Mouse (Mus musculus): ENCODE measurements at regions not wholly inside any gene's neighbourhood (a gene's known extent, or its start where the extent isn't known, plus 50 kb on each side); places are given as distances from the start of the nearest gene placed in this dataset.

DNA sequence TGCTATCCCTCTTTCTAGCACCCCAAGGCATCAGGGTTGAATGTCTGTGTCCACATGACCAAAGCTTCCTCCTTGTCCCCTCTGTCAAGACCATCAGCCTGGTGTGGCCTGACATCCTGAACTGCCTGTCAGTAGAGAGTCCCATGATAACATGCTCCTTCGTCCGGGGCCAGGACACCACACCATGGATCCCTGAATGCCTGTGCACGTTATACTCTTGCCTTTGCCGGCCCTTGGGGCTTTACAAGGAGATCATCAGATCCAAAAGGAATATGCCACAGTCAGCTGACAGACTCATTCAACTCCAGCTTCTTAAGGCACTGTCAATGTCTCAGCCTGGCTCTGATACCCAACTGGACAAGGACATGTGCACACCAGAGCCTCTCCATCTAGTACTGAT is 493.5 kb downstream of the Fam19a5 start:
- H3K36me3 ChIP-seq, result no peaks in the 10 kb centered on the region
- 81% methylated on average over 4 of the region's 4 CpGs for WGBS
- H3K4me2 ChIP-seq (replicated peaks), result no peak overlapping the region
- no peak overlapping the region for H3K27ac ChIP-seq
- no peaks in the 10 kb centered on the region for H3K9me3 ChIP-seq (replicated peaks)
- no peak overlapping the region for H3K4me3 ChIP-seq
- H3K27me3 ChIP-seq, result no peaks in the 10 kb centered on the region; the same call in 1 of the 2 replicates
- no peak for ATAC-seq (ENCODE audit: low FRiP score)
- H3K9ac ChIP-seq, result no peak overlapping the region
- peaks cover 16% of the 10 kb centered on the region for H3K4me1 ChIP-seq

- H3K36me3 ChIP-seq, result no peaks in the 10 kb centered on the region
- 87% methylated on average over 2 of the region's 2 CpGs for WGBS
- no peaks in the 10 kb centered on the region; the same call in 1 of the 2 replicates for H3K27me3 ChIP-seq
- H3K27ac ChIP-seq, result no peak overlapping the region
- no peak overlapping the region for H3K9ac ChIP-seq
- no peaks in the 10 kb centered on the region for H3K4me1 ChIP-seq
- ATAC-seq (ENCODE audit: low FRiP score), result no peak
- no peak overlapping the region for H3K4me3 ChIP-seq
- no peaks in the 10 kb centered on the region; the same call in 1 of the 2 replicates for H3K9me3 ChIP-seq (replicated peaks)
- H3K4me2 ChIP-seq (replicated peaks), result no peak overlapping the region
These were observed 498.7 kb downstream of the Fam19a5 start for GRCm38 (mm10) chr15:88042821-88043220.

GRCm38 (mm10) chr15:88058071-88058470 is 514.0 kb downstream of the Fam19a5 start:
- H3K4me2 ChIP-seq (replicated peaks), result no peak overlapping the region
- H3K4me3 ChIP-seq, result no peak overlapping the region
- H3K27ac ChIP-seq, result no peak overlapping the region
- no peaks in the 10 kb centered on the region for H3K36me3 ChIP-seq
- ATAC-seq (ENCODE audit: low FRiP score), result no peak
- H3K9ac ChIP-seq, result no peak overlapping the region
- no peaks in the 10 kb centered on the region for H3K4me1 ChIP-seq
- H3K9me3 ChIP-seq (replicated peaks), result no peaks in the 10 kb centered on the region
- no peaks in the 10 kb centered on the region for H3K27me3 ChIP-seq
- WGBS, result 67% methylated on average over 4 of the region's 4 CpGs

DNA sequence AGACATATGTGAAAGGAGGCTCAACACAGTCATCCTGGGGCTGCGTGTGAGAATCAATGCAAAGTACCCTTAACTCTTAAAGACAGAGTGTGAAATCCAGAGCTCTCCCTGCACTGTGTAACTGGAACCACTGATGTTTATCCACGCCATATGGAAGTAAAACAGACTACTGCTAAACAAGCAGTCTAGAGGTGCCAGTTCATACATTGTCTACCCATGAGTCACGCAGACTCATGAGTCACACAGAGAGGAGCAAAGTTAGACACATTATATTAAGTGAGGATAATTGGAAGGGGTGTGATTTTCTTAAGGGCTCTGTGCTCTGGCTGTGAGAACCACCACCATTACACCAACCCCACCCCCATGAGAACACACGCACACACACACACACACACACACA is 516.8 kb downstream of the Fam19a5 start:
- ATAC-seq (ENCODE audit: low FRiP score), result no peak
- no peaks in the 10 kb centered on the region for H3K4me1 ChIP-seq
- no peak overlapping the region for H3K27ac ChIP-seq
- no peak overlapping the region for H3K4me2 ChIP-seq (replicated peaks)
- H3K36me3 ChIP-seq, result no peaks in the 10 kb centered on the region
- no peak overlapping the region for H3K4me3 ChIP-seq
- H3K9me3 ChIP-seq (replicated peaks), result no peaks in the 10 kb centered on the region
- WGBS, result 86% methylated on average over 4 of the region's 4 CpGs
- no peak overlapping the region for H3K9ac ChIP-seq
- H3K27me3 ChIP-seq, result no peaks in the 10 kb centered on the region

GRCm38 (mm10) chr15:88063041-88063440 is 518.9 kb downstream of the Fam19a5 start:
- WGBS, result 75% methylated on average over 5 of the region's 5 CpGs
- no peak overlapping the region for H3K9ac ChIP-seq
- H3K27ac ChIP-seq, result no peak overlapping the region
- H3K36me3 ChIP-seq, result no peaks in the 10 kb centered on the region
- no peaks in the 10 kb centered on the region for H3K9me3 ChIP-seq (replicated peaks)
- H3K27me3 ChIP-seq, result no peaks in the 10 kb centered on the region
- H3K4me2 ChIP-seq (replicated peaks), result no peak overlapping the region
- no peak overlapping the region for H3K4me3 ChIP-seq
- no peak for ATAC-seq (ENCODE audit: low FRiP score)
- peaks cover 5% of the 10 kb centered on the region for H3K4me1 ChIP-seq

DNA sequence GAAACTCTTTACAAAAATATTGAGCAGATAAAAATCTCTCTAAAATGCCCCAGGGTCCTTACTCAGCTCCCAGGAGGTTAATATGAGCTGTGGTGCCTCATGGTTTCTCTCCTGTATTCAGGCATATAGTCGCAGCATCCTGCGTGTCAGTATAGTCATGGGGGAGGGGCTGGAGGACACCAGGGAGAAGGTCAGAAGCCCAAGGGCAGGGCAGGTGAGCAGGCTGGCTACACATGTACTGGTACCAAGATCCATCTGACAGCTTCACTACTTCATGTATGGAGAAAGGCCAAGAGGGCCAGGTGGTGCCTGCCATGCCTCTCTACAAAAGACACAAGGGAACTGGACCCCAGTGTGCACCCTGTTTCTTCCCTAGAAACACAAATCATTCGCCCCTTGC is 524.4 kb downstream of the Fam19a5 start:
- Histone ChIP-seq H3K4me3 (no peak overlapping the region), H3K4me2 (replicated peaks) (no peak overlapping the region), H3K27ac (no peak overlapping the region), H3K9ac (no peak overlapping the region), H3K4me1 (peaks cover 12% of the 10 kb centered on the region), H3K27me3 (no peaks in the 10 kb centered on the region), H3K36me3 (no peaks in the 10 kb centered on the region), H3K9me3 (replicated peaks) (no peaks in the 10 kb centered on the region)
- ATAC-seq (ENCODE audit: low FRiP score), result no peak
- WGBS, result 69% methylated on average over 3 of the region's 3 CpGs

DNA sequence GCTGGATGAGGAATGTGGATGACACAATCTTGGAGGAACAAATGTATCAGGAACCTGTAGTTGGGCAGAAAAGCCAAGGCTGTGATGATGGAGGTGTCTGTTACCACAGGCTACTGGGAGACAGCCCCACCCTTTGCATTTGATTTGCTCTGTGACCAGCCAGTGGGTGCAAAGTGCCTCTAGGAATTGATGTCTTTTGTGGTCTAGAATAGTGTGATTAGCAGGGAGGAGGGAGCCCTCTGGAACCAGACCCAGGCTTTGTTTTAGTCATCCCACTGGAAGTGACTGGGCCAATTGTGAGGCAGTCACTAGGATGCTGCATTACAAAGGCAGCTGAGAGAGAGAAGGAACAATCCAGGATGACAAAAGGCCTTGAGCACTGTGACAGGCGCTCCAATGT is 527.4 kb upstream of the Zdhhc25 start:
- H3K4me2 ChIP-seq (replicated peaks), result no peak overlapping the region
- no peaks in the 10 kb centered on the region; the same call in 1 of the 2 replicates for H3K27me3 ChIP-seq
- 17% methylated on average over 1 of the region's 1 CpGs for WGBS
- no peaks in the 10 kb centered on the region for H3K36me3 ChIP-seq
- H3K27ac ChIP-seq, result no peak overlapping the region
- H3K4me3 ChIP-seq, result no peak overlapping the region
- ATAC-seq (ENCODE audit: low FRiP score), result no peak
- H3K9ac ChIP-seq, result no peak overlapping the region
- no peaks in the 10 kb centered on the region for H3K9me3 ChIP-seq (replicated peaks)
- H3K4me1 ChIP-seq, result peaks cover 9% of the 10 kb centered on the region

GRCm38 (mm10) chr15:88083911-88084310 is 516.2 kb upstream of the Zdhhc25 start:
- 48% methylated on average over 5 of the region's 5 CpGs for WGBS
- Histone ChIP-seq H3K9me3 (replicated peaks) (no peaks in the 10 kb centered on the region), H3K9ac (no peak overlapping the region), H3K4me1 (peaks cover 15% of the 10 kb centered on the region), H3K4me3 (no peak overlapping the region), H3K27me3 (no peaks in the 10 kb centered on the region), H3K4me2 (replicated peaks) (no peak overlapping the region), H3K36me3 (no peaks in the 10 kb centered on the region), H3K27ac (no peak overlapping the region)
- ATAC-seq (ENCODE audit: low FRiP score), result no peak

GRCm38 (mm10) chr15:88085631-88086030 is 514.5 kb upstream of the Zdhhc25 start:
- H3K9me3 ChIP-seq (replicated peaks), result no peaks in the 10 kb centered on the region
- WGBS, result 85% methylated on average over 3 of the region's 3 CpGs
- no peaks in the 10 kb centered on the region for H3K27me3 ChIP-seq
- no peak overlapping the region for H3K27ac ChIP-seq
- H3K4me1 ChIP-seq, result peaks cover 21% of the 10 kb centered on the region
- no peak overlapping the region for H3K9ac ChIP-seq
- H3K4me2 ChIP-seq (replicated peaks), result no peak overlapping the region
- H3K4me3 ChIP-seq, result no peak overlapping the region
- no peak for ATAC-seq (ENCODE audit: low FRiP score)
- H3K36me3 ChIP-seq, result no peaks in the 10 kb centered on the region

DNA sequence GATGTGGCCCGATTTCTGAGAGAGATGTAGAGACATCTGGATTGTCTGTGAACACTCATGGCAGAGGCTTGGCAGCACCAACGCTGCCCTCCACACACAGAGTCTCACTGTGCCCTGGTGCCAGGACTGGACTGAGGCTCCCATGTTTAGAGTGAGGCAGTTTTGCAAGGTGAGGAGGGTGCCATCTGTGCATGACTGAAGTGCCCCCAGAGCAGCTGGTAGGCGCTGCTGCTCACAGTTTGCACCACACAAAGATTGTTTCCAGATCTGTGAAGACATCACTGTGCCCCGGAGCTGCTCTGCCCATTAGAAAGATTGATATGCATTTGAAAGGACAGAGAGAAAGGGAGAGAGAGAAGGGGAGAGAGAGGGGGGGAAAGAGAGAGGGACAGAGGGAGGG is 510.6 kb upstream of the Zdhhc25 start:
- no peak for ATAC-seq (ENCODE audit: low FRiP score)
- no peak overlapping the region for H3K9ac ChIP-seq

DNA sequence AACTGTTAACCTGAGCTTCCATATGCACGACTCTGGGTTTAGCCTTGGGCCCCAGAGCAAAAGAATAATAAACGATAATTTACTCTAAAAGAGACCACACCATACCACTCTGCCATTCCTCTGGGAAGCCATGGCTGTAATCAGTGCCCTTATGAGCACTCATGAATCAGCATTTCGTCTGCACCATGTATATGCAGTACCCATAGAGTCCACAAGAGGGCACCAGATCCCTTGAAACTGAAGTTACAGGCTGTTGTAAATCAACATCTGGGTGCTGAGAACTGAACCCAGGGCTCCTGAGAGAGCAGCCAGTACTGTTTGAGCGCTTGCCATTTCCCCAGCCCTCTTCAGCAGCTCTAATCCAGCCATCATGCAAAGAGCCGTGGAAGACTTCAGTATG is 508.7 kb upstream of the Zdhhc25 start:
- no peak for ATAC-seq (ENCODE audit: low FRiP score)
- H3K9ac ChIP-seq, result no peak overlapping the region
- no peak overlapping the region for H3K4me2 ChIP-seq (replicated peaks)
- H3K9me3 ChIP-seq (replicated peaks), result peaks cover 8% of the 10 kb centered on the region
- H3K27me3 ChIP-seq, result no peaks in the 10 kb centered on the region
- WGBS, result 91% methylated on average over 5 of the region's 5 CpGs
- H3K4me1 ChIP-seq, result peaks cover 6% of the 10 kb centered on the region; the same call in 1 of the 2 replicates
- no peak overlapping the region for H3K4me3 ChIP-seq
- no peaks in the 10 kb centered on the region for H3K36me3 ChIP-seq
- no peak overlapping the region for H3K27ac ChIP-seq

More for the DNA sequence above, 510.6 kb upstream of the Zdhhc25 start:
- H3K9me3 ChIP-seq (replicated peaks), result peaks cover 8% of the 10 kb centered on the region
- H3K27me3 ChIP-seq, result no peaks in the 10 kb centered on the region
- 30% methylated on average over 4 of the region's 4 CpGs for WGBS
- no peak overlapping the region for H3K4me3 ChIP-seq
- H3K27ac ChIP-seq, result 0 out of 2 replicates have a peak overlapping the region, but pooled peaks have one; percentile 12
- H3K4me1 ChIP-seq, result peaks cover 7% of the 10 kb centered on the region; the same call in 1 of the 2 replicates
- no peaks in the 10 kb centered on the region for H3K36me3 ChIP-seq
- no peak overlapping the region for H3K4me2 ChIP-seq (replicated peaks)

GRCm38 (mm10) chr15:88120376-88120775 is 479.7 kb upstream of the Zdhhc25 start:
- H3K27me3 ChIP-seq, result no peaks in the 10 kb centered on the region; the same call in 1 of the 2 replicates

DNA sequence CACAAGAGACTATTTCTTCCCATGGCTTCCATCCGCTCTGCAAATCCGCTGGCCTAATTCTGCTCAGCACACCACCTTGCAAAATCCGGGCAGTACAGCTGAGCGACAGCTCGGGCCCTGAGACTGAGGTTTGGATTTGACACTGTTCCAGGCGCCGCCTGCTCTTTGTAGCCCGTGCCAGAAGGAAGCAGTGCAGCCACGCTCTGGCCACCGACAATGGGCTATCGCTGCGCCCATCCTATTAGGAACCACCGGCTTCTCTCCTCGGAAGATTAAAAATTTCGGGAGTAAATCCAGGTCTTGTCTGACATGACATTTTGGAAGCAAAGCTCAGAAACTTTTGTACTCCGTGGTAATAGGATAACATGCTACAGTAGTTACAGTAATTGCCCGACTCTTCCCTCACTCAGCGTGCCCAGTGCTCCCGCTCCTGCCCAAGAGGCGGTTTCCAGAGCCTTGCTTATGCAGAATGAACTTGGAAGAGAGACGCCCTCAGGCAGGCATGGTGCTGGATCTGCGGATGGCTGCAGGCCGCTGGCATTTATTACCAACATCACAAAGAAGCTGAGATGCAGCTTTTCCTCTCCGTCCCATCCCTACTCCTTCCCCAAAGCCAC is 476.1 kb upstream of the Zdhhc25 start:
- H3K27ac ChIP-seq, result no peak overlapping the region
- no peaks in the 10 kb centered on the region for H3K36me3 ChIP-seq
- ATAC-seq (ENCODE audit: low FRiP score), result no peak
- no peaks in the 10 kb centered on the region for H3K9me3 ChIP-seq (replicated peaks)
- no peak overlapping the region for H3K4me2 ChIP-seq (replicated peaks)
- no peaks in the 10 kb centered on the region; the same call in 1 of the 2 replicates for H3K27me3 ChIP-seq
- 88% methylated on average over 24 of the region's 24 CpGs for WGBS
- H3K4me3 ChIP-seq, result no peak overlapping the region
- H3K4me1 ChIP-seq, result no peaks in the 10 kb centered on the region
- no peak overlapping the region for H3K9ac ChIP-seq

More at GRCm38 (mm10) chr15:88120376-88120775, 479.7 kb upstream of the Zdhhc25 start:
- Histone ChIP-seq H3K9me3 (replicated peaks) (no peaks in the 10 kb centered on the region), H3K4me3 (no peak overlapping the region), H3K27ac (no peak overlapping the region), H3K36me3 (no peaks in the 10 kb centered on the region), H3K4me1 (no peaks in the 10 kb centered on the region), H3K9ac (no peak overlapping the region), H3K4me2 (replicated peaks) (no peak overlapping the region)
- no peak for ATAC-seq (ENCODE audit: low FRiP score)
- WGBS, result 52% methylated on average over 5 of the region's 5 CpGs

All from hindbrain, embryonic 12.5 days (tissue).